Mouse (Mus musculus) megakaryocyte progenitor cell, adult 5-6 weeks (primary cell): ENCODE results near the gene Erich6. TPM values are rescaled to one million over a fixed set of nuclear protein-coding genes. Genes with fewer than 3 reads are reported as not detected.
A peak's percentile ranks its signal among the peaks of the same experiment; 100 is the strongest.

Experiments used
- ATAC-seq: replicated peaks from 2 replicates; pipeline ENCODE4 v1.8.0; 2016; ENCODE audit warnings: mild to moderate bottlenecking, moderate TSS enrichment, inconsistent platforms; ENCODE audit not compliant: poor library complexity
- total RNA-seq, 2 experiments: library from RNA; stranded (forward) in 1 of 2; stranded (reverse) in 1 of 2; fragments of 157-497, 149-512 nt in 1 of 2; fragments of 200-1000 nt in 1 of 2; gene quantifications; 2 replicates each; pipeline versions ENCODE4 v1.2.3 to v1.2.4; 2015 to 2017

Gene Erich6
- 0.20 TPM in 1 of 2 replicates, not detected in the other for total RNA-seq (2015)
- not detected in 2 replicates for total RNA-seq (2017)

DNA sequence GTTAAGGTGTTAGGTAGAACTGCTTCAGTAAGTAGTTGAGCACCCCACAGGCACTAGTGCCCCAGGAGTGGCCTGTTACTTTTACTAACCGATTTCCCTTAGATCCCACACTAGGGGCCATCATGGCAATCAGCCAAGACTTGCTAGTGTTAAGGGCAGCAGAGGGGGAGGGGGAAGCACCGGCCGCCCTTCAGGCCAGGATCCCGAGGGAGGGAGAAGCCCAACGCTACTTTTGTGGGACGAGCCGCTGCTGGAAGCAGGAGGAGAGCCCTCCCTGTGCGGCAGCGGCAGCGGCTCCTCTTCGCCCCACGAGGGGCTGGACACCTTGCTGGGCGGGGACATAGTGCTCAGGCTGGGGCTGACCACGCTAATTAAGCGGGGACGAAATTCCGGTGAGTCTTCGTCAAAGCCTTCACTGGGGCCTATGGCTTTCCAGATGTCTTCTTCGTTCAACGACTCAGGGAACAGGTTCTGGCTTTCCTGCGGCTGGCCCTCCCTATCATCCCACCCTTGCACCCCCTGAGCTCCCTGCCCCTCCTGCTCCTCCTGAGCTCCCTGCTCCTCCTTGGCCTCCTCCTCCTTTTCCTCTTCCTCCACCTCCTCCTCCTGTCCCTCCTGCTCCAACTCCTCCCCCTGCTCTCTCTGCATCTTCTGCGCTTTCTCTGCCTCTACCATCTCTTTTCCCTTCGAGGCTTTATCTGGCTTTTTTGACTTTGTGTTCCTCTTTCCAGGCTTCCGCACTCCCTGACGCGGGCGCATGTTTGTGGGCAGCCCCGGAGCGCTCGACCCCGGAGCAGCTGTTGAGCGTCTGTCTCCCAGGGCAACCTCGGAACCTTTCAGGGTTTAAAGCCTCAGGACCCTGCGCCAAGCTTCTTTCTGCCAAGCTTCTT, at the start of gene Erich6:
Erich6 (minus strand) TSS at position 802 of the 890 bp plus-strand sequence.
- peak; percentile 92 for ATAC-seq

DNA sequence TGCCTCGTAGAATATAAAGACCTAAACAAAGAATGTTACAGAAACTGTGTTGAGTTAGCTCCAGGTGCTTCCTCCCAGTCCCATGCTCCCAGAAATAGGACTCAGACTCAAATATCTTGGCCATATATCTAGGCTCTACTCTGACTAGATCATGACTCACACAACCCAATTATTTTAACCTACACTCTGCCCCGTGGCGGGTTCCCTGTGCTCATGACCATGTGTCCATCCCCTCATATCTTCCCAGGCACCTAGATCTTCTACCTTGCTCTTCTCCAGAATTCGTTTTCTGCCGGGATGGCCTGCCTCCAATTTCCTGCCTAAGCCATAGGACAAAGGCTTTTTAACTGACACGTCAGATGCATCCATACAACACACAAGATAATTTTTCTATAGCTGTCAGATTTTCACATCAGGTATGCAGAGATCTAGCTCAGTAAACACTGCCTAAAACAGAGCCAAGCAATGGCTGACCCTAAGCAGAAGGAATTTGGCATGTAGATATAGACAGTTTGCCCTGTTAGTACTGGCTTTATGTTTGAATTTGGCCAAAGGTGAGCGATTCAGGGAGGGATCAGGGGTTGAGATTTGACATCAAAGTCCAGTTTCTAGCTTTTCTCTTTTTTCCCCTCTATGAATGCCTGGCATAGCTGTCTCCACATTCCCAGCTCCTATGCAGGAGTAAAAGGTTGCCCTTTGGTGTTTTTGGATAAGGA, 49.4 kb upstream of the Erich6 start:
- no peak for ATAC-seq

DNA sequence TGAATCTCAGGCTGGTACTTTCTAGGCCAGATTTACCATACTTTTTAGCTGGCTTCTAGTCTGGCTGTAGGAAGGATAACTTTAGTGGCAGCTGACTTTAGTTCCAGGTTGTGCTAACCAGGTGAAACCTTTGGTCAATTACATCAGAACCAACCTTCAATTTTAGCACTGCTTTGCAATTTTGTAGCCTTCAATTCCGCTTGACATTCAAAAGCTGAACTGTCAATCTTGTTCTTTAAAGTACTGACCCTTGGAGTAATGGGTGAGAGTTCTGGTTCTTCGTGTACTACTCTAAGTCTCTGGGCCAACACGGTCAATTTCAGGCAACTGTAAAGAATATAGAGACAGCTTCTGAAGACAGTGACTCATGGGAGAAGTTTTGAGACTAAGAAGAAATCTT, 48.4 kb upstream of the Erich6 start:
- no peak for ATAC-seq

DNA sequence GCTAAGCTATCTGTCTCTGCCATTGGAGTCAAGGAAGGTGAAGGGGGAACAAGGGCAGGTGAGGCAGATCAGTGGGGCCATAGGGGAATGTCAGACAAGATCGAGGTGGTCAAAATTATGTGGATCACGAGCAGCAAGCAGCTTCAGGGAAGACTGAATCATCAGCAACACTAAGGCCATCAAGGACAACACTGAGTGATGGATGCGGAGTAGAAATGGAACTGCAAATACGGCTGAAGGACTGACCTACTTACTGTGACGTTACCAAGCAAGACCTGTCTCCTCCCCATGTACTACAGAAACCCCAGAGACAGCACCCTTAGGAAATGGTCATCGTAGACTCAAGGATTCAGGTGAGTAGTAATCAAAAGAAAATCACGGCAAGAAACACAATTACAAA, 46.3 kb upstream of the Erich6 start:
- ATAC-seq: no peak

DNA sequence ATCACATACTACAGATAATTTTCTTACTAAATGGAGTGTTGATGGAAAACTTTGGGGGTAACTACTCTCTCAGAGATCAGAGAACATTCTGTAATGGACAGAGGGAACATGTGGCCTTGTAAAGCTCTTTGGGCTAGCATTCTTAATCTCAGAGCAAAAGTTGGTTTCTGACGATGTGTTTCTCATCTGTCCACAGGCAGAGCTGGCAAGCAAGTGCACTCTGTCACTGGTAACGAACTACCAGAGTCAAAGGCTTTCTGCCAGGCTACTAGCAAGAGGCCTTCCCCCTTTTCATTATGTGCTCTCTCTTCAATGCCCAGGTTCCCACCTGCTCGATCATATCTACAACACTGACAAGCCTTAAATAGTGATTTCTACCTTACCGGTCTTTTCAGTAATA, 45.3 kb upstream of the Erich6 start:
- no peak for ATAC-seq

DNA sequence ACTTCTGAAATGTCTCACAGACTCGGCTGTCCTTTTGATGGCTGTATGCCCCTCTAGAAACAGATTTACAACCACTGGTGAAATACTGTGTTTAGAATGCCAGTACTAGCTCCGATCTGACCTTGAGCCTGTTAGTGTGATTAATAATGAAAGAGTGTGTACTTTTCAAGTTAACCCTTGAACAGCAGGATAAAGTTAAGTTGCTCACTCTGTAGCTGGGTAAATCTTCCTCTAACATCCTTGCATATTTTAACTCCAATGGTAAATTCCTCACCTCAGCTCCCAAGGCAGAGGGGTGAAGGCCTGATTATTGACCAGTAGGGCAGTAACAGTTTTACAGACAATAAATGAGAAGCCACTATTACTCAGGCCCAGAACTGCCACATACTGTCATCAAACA, 44.8 kb upstream of the Erich6 start:
- ATAC-seq: no peak

DNA sequence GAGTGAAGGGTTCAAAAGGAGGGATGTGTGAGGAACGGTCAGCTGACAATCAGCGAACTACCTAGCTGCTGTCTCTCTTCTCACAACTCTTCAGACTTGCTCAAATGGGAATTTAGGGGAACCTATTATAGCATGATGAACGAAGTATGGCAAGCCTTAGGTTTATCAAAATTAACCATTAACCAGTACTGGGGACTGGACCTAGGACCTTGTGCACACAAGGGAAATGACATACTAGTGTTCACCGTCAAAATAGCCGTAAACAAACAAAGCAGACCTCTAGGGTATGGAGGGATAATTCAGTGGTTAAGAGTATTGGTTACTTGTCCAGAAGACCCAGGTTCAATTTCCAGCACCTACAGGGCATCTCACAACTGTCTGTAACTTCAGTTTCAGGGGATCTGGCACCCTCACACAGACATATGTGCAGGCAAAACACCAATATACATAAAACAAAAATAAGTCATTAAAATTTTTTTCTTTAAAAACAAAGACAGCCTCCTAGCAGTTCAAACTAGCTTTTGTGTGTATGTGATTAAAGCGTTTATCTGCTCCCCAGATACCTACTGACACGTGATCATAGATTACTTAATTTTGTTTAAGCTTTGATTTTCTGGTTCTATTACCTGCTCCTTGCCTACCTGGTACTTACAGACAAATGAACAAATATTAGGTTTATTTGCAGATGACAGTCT, 44.1 kb upstream of the Erich6 start:
- no peak for ATAC-seq

DNA sequence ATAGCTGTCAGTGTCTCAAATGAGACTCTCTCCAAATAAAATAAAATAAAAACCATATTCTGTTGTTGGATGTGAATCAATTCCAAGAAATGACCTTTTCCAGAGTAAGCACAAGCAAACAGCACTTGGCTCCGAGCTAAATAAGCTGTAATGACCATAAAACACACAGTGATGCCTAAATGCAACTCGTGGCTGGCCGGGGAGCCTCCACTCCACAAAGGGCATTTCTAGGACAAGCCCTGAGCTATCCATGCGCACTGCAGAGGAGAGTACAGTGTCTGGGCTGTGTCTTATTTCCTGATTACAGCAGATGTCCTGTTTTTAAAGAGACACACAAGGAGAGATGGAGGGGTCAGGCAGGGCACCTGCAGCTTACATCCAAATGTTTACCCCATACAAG, 43.0 kb upstream of the Erich6 start:
- no peak for ATAC-seq

DNA sequence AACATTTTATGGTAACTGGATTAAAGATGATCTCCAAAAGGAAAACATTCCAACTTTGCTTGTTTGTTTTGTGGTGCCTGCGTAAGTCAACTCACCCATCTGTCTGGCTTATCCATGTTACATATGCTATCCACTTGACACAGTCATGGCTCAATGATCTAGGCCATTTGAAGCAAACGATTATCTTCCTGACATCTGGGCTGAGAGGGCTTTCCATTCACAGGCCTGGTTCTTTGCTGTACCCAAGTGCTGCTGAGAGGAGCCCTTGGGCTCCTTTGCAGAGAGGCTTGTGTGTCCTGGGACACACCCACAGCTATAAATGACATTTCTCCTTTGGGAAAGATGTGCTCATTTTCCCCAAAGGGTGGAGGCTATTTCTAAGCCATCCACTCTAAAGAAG, 41.9 kb upstream of the Erich6 start:
- ATAC-seq: no peak

DNA sequence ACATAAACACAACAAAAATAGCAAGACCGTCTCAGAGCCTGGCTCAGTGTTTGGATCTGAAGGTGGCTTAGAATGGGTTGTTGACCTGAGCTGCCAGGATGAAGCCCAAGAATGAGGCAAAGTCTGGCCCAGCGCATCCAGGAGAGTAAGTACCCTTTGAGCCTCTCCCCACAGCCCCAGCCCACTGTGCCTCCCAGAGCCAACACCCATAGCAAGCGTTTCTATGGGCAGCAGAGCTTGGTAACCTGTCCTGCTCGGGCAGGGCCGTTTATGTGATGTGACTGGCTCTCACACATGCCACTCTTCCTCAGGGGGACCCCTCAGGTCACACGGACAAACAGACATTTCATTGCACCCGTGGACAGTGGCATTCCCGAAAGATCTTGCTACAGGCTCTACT, 41.4 kb upstream of the Erich6 start:
- ATAC-seq: no peak

DNA sequence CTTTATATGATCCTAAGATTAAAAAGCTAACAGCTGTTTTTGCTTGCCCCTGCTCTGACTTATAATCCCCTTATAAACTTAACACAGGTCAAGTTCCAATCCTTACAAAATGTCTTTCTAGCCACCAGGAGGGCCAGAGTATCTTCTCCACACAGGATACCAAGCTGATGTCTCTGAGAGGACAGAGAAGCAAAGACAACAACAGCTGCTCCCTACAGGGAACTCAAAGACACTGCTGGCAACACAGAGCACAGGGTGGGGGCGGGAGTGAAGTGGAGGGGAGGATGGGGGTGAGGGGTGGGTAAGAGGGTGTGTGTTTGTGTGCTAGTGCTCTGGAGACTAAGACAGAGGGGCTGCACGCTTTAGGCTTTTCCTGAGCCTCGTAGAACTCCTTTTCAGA, 40.6 kb upstream of the Erich6 start:
- ATAC-seq: no peak

DNA sequence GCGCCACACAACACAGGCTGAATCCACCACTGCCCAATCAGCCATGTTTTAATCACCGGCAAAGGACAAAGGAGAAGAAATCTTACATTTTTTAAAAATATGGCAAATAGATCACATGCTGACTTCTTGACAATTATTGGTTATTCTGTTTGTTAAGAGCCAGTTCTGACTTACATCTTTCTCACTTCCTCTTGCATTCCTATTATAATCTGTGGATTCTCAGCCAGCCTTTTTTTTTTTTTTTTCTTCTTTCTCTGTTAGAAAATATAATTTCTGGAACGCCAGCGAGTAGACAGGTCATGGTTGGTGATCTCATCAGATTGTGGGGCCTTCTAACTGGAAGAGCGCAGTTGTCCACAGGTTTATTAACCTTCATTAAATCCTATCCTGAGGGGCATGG, 36.3 kb upstream of the Erich6 start:
- ATAC-seq: no peak

DNA sequence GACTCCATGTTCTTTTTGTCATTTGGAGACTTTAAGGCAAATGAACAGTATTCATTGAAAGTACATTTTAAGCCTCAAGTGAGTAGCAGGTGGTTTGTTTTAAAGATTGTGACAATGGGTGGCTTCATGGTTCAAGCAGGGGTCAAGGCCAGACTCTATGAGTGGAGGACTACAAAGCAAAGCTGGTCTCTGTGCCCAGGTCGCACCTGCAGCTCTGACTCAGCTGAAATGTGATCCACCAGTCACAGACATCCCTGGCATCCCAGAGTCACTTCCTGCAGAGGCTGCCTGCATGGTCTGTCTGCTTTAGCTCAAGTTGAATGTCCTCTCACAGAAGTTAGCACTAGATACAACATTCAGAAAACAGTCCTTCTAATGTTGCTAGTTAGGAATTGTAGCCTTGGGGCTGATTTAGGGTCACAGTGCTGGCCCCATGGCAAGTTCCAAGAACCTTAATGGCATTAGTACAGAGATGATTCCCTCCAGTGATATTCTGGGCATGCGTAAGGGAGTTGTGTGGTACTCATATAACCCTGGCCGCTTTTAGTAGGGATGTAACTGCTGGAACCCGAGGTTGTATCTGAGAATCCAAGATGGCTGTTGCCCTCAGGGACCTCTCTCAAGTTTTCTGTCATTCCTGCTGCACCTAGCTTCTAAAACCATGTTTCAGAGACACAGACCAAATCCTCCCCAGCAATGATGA, 35.6 kb upstream of the Erich6 start:
- ATAC-seq: no peak

DNA sequence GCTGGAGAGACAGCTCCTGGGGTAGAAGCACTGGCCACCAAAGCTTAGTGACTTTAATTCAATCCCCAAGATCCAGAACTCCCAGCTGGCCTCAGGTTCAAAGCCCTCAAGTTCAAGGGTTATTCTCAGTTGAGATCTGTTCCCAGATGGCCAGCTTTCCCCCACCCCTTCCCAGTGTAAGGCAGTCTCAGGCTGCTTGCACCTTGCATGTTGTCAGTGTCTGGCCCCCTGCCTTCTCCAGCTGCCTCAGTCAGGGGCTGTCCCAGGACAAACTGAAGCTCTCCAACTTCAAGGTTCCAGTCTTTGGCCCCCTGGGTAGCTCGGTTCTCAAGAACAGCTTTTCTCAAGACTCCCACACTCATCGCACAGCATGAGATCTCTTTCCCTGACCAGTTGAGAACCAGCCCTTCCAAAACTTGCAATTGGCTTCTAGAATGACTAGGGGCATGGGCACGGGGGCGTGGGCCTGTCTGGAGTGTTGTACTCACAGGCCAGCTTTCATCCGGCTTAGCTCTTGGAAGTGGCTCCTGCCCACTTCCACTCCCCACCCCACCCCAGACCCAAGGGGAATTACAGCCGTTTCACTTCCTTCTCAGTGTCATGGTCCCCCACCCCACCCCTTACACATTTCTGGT, 34.7 kb upstream of the Erich6 start:
- ATAC-seq: peak; percentile 91

DNA sequence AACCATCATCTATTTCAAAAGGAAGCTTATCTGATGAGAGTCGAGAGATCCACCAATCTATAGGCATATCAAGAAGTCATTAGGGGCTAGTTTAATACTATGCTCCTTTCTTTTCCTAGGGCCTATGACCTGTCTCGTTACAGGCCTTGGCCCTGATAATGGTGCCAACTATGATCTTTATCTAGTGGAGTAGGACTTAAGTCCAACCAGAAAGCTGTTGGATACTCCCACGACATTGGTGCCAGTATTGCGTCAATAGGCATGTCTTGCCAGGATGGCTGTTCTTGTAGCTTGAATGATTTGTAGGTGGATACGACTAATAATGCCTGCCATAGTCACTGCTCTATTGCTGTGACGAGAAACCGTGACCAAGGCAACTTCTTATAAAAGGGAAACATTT, 27.0 kb upstream of the Erich6 start:
- no peak for ATAC-seq

DNA sequence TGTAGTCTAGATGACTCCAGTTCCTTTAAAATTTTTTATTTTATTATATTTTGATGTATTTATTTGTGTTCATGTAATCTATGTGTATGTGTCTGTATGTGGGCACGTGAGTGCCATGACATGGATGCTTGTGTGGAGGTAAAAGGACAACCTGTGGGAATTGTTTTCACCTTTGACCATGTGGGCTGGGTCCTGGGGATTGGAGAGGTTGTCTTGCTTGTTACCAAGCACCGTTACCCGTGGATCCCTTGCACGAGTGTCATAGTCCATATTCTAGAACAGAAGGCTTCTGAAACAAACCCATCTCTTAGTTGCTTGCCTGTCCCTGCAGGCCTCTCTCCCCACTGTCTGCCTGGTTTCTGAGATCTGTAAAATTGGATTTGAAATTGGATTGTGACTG, 23.6 kb upstream of the Erich6 start:
- no peak for ATAC-seq

DNA sequence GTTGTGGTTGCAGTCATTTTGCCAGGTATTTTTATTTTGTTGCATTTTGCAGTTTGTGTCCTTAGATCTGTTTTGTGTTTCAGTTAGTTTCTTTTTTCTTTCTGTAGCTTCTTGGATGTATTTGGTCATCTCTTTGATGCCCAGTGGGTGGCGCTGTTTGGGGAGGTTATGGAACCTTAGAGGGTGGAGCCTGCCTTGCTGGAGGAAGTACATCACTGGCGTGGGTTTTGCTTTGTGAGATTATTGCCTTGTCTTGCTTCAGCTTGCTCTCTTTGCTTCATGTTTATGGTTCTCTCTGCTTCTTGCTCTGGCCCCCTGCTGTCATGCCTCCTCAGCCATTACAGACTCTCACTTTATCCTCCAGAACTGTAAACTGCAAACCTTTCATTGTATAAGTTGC, 20.3 kb upstream of the Erich6 start:
- peak; percentile 92 for ATAC-seq

DNA sequence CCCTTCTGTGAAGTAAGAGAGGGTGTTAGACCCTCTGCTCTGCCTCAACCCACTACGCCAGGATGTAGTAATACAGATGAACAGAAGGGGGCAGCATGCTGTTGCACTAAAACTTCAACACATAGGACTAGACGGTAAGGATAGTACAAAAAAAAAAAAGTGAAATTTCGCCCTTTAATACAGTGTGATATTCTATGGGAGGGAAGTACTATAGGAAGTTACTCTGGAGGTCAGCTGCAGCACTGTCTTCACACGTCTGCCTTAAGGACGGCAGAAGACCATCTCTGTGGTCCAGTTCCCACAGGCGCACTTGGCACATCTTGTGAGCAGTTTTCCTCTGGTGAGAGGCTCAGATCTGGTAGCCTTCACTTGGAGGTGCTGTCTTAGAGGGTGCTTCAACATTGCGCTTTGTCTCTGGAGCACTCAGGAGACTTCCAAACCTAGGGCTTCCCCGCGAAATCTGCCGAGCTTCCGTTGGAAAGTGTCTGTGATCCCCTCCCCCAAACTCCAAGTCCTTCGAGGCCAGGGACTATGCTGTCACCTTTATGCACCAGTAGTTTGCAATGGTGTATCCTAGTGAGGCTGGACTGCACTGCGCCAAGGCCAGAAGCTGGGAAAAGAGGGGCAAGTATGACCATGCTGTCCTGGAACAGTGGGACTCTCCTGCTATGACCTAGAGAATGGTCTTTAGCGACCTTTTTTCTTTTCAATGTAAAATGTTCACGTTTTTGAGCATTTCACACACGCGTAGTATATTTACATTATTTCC, 18.5 kb upstream of the Erich6 start:
- peak; percentile 85 for ATAC-seq

DNA sequence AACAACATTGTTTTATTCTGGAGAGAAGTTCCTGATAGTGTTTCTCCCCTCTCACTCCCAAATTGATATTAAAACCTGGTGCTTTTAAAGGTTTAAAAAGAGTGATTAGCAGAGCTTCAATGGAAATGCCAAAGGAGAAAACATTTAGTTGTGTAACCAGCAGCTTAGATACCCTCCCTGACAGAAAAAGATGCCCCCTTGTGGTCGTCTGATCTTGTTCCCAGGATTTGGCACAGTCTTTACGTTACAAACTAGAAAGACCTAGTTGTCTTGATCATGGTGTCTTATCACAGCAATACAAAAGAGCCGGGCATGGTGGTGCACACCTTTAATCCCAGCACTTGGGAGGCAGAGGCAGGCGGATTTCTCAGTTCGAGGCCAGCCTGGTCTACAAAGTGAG, 16.9 kb upstream of the Erich6 start:
- peak; percentile 49; the same call in 1 of the 2 replicates for ATAC-seq

DNA sequence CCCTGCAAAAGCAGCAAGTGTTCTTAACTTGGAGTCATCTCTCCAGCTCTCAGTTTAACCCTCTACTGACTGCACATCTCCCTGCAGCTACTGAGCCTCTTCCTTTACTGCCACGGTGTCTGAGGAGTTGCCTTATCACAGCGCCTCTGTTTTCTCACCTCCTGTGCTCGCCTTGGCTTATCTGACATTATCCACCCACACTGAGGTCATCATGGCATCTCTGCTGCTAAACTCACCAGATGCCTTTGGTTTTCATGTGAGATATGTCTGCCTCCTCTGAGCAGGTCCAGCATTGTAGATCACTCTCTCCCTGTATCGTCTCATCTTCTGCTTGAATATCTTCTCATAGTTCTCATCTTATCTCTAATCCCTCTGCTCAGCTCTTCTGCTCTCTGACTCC, 13.3 kb upstream of the Erich6 start:
- peak; percentile 39; the same call in 1 of the 2 replicates for ATAC-seq
